In the genomic region with DNA sequence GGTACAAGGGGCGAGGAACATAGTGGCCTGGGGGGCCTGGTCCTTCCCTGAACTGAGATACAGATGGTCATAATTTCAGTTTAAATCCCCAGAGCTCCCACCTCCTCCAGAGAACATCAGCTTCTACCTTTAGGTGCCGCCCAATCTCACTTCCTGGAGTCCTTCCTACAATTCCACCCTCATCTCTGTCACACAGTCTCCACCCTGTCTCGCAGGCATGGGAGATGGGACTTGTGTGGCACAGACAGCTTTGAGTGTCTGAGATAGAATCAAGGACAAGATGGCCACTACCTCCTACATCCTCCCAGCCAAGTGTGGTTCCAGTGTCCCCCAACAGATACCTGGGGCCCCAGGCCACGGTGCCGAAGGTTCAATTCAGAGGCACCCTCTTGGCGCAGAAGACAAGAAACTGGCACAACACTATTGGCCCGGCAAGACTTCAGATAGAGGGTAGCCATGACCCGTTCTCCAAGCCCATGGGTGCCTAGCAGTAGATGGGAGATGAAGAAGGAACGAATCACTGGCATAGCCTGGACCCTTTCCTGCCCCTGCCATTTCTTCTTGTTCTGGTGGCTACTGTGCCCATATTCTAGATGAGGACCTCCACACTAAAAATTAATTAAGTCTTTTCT, we compare ENCODE assay signal across 12 mouse cellular contexts. TPM values are rescaled to one million over a fixed set of nuclear protein-coding genes. Genes with fewer than 3 reads are reported as not detected.
DNase-seq lines count a peak whose midpoint lies in the region; ATAC-seq lines count a peak whose summit lies in the region.
"Had no signal": no experiment of that assay in that cellular context is flagged by ENCODE, and none has a peak within 500 bp of the region (broad histone marks: within the 10 kb centered on the region; RNA-seq: fewer than 3 reads in every experiment).

No protein-coding gene starts in this region.

- no peak overlapping the region for H3K27ac ChIP-seq in heart, embryonic 16.5 days (ENCODE audit: low read length)
- no peak overlapping the region for H3K27ac ChIP-seq in neural tube, embryonic 12.5 days
- H3K27ac ChIP-seq in limb, embryonic 10.5 days: peak overlapping the region; percentile 78; the same call in 1 of the 2 replicates

- no peak overlapping the region for H3K4me3 ChIP-seq in heart, embryonic 16.5 days (ENCODE audit: low read length)
- no peak overlapping the region for H3K4me3 ChIP-seq in neural tube, embryonic 12.5 days
- H3K4me3 ChIP-seq in limb, embryonic 10.5 days: 0 out of 2 replicates have a peak overlapping the region, but pooled peaks have one; percentile 30
- H3K4me3 ChIP-seq: erythroblast, embryonic 14.5 days had no signal

- no peak for DNase-seq in heart, adult 8-10 months (ENCODE audit: low spot score)
- no peak for DNase-seq in neural tube, embryonic 10.5 days (ENCODE audit: extremely low spot score, low spot score)
- no peak for DNase-seq in limb, embryonic 10.5 days (ENCODE audit: low spot score)
- no peak for DNase-seq in c-Kit-positive CD71-positive TER-119-positive erythroid progenitor cells, embryonic 14.5 days (ENCODE audit: low spot score)
- DNase-seq: cerebellum, postnatal 14 days; lung, postnatal 4 days; right cerebral cortex, postnatal 14 days had no signal

- WGBS in heart, embryonic 16.5 days: 72% methylated on average over 9 of the region's 9 CpGs
- 70% methylated on average over 9 of the region's 9 CpGs for WGBS in neural tube, embryonic 12.5 days
- 64% methylated on average over 9 of the region's 9 CpGs for WGBS in limb, embryonic 10.5 days

- H3K4me1 ChIP-seq in heart, embryonic 16.5 days (ENCODE audit: control insufficient read depth, insufficient read depth, low read length): peaks cover 30% of the 10 kb centered on the region
- H3K4me1 ChIP-seq in neural tube, embryonic 12.5 days: peaks cover 38% of the 10 kb centered on the region
- H3K4me1 ChIP-seq in limb, embryonic 10.5 days: peaks cover 47% of the 10 kb centered on the region

- H3K27me3 ChIP-seq in heart, embryonic 16.5 days (ENCODE audit: control insufficient read depth, insufficient read depth, low read length): peaks cover 7% of the 10 kb centered on the region; the same call in 1 of the 2 replicates
- H3K27me3 ChIP-seq in neural tube, embryonic 12.5 days (replicated peaks): peaks cover 25% of the 10 kb centered on the region
- H3K27me3 ChIP-seq in limb, embryonic 10.5 days (ENCODE audit: low read depth, poor library complexity, severe bottlenecking): peaks cover 57% of the 10 kb centered on the region

- H3K9ac ChIP-seq in heart, embryonic 16.5 days (ENCODE audit: low read length): no peak overlapping the region
- no peak overlapping the region for H3K9ac ChIP-seq in neural tube, embryonic 12.5 days

- H3K36me3 ChIP-seq in heart, embryonic 16.5 days (ENCODE audit: control insufficient read depth, insufficient read depth): no peaks in the 10 kb centered on the region
- H3K36me3 ChIP-seq in neural tube, embryonic 12.5 days: no peaks in the 10 kb centered on the region
- H3K36me3 ChIP-seq in limb, embryonic 10.5 days: no peaks in the 10 kb centered on the region

- H3K4me2 ChIP-seq in heart, embryonic 16.5 days (ENCODE audit: low read depth, low read length): 0 out of 2 replicates have a peak overlapping the region, but pooled peaks have one; percentile 3
- peak overlapping the region; percentile 35 for H3K4me2 ChIP-seq in neural tube, embryonic 12.5 days (replicated peaks)

- ATAC-seq in heart, embryonic 16.5 days (replicated peaks; ENCODE audit: extremely low read depth, insufficient read depth, low FRiP score): no peak
- ATAC-seq in neural tube, embryonic 12.5 days (ENCODE audit: low FRiP score, low read depth): no peak
- no peak for ATAC-seq in megakaryocyte, adult 5-6 weeks (ENCODE audit: poor library complexity, severe bottlenecking)

- no peaks in the 10 kb centered on the region for H3K9me3 ChIP-seq in heart, embryonic 16.5 days (replicated peaks; ENCODE audit: control insufficient read depth, low read length)
- no peaks in the 10 kb centered on the region for H3K9me3 ChIP-seq in neural tube, embryonic 12.5 days
- H3K9me3 ChIP-seq in limb, embryonic 10.5 days (replicated peaks): no peaks in the 10 kb centered on the region

RNA-seq across cellular contexts. Expression of a gene that starts 1.5 kb away (rescaled TPM):
- 0.58 and 0.60 TPM in 2 replicates for polyA plus RNA-seq in heart, embryonic 16.5 days (2015; fragmentation: Nextera tagmentation; extraction: Ambion mirVana)
- total RNA-seq in heart, adult 8-10 months (2022): not detected
- polyA plus RNA-seq in neural tube, embryonic 12.5 days (2016; fragmentation: Nextera tagmentation; extraction: Ambion mirVana): 0.24 TPM in 2 replicates
- polyA plus RNA-seq in limb, embryonic 10.5 days (2016; fragmentation: Nextera tagmentation; extraction: Ambion mirVana): not detected in 2 replicates
- total RNA-seq in megakaryocyte, adult 5-6 weeks (2015): not detected in 2 replicates
- not detected in 2 replicates for total RNA-seq in megakaryocyte, adult 5-6 weeks (2017)
- total RNA-seq: neutrophil, adult 5-6 weeks had no signal

RNA-seq across cellular contexts. Expression of a gene that starts 2.2 kb away (rescaled TPM):
- polyA plus RNA-seq in heart, embryonic 16.5 days (2015; fragmentation: Nextera tagmentation; extraction: Ambion mirVana): 0.58 and 0.61 TPM in 2 replicates
- 1 to 10 TPM; 1.1 to 2.9 (median 2.0) TPM for total RNA-seq in heart, adult 8-10 months (2022)
- 0.75 and 0.96 TPM in 2 replicates for polyA plus RNA-seq in neural tube, embryonic 12.5 days (2016; fragmentation: Nextera tagmentation; extraction: Ambion mirVana)
- 0.08 TPM in 1 of 2 replicates, not detected in the other for polyA plus RNA-seq in limb, embryonic 10.5 days (2016; fragmentation: Nextera tagmentation; extraction: Ambion mirVana)
- total RNA-seq in megakaryocyte, adult 5-6 weeks (2015): not detected in 2 replicates
- total RNA-seq in megakaryocyte, adult 5-6 weeks (2017): not detected in 2 replicates
- total RNA-seq: neutrophil, adult 5-6 weeks had no signal
- polyA plus RNA-seq: erythroblast, embryonic 14.5 days had no signal

RNA-seq across cellular contexts. Expression of a gene that starts 23.5 kb away (rescaled TPM):
- 10.5 and 12.3 TPM in 2 replicates for polyA plus RNA-seq in heart, embryonic 16.5 days (2015; fragmentation: Nextera tagmentation; extraction: Ambion mirVana)
- 1 to 10 TPM; 1.8 to 6.4 (median 3.1) TPM for total RNA-seq in heart, adult 8-10 months (2022)
- 6.6 TPM in 2 replicates for polyA plus RNA-seq in neural tube, embryonic 12.5 days (2016; fragmentation: Nextera tagmentation; extraction: Ambion mirVana)
- polyA plus RNA-seq in limb, embryonic 10.5 days (2016; fragmentation: Nextera tagmentation; extraction: Ambion mirVana): 0.44 and 0.81 TPM in 2 replicates
- not detected in 2 replicates for total RNA-seq in megakaryocyte, adult 5-6 weeks (2015)
- total RNA-seq in megakaryocyte, adult 5-6 weeks (2017): 0.40 TPM in 1 of 2 replicates, not detected in the other
- polyA plus RNA-seq: erythroblast, embryonic 14.5 days had no signal

RNA-seq across cellular contexts. Expression of a gene that starts 28.6 kb away (rescaled TPM):
- 37.2 and 38.6 TPM in 2 replicates for polyA plus RNA-seq in heart, embryonic 16.5 days (2015; fragmentation: Nextera tagmentation; extraction: Ambion mirVana)
- total RNA-seq in heart, adult 8-10 months (2022): 10 to 100 TPM; 16.6 to 18.5 (median 17.6) TPM
- polyA plus RNA-seq in neural tube, embryonic 12.5 days (2016; fragmentation: Nextera tagmentation; extraction: Ambion mirVana): 62.7 and 71.0 TPM in 2 replicates
- 47.8 and 58.9 TPM in 2 replicates for polyA plus RNA-seq in limb, embryonic 10.5 days (2016; fragmentation: Nextera tagmentation; extraction: Ambion mirVana)
- total RNA-seq in megakaryocyte, adult 5-6 weeks (2015): 8.9 and 14.9 TPM in 2 replicates
- total RNA-seq in megakaryocyte, adult 5-6 weeks (2017): 19.1 and 29.2 TPM in 2 replicates

RNA-seq across cellular contexts. Expression of a gene that starts 51.0 kb away (rescaled TPM):
- 51.8 and 59.2 TPM in 2 replicates for polyA plus RNA-seq in heart, embryonic 16.5 days (2015; fragmentation: Nextera tagmentation; extraction: Ambion mirVana)
- 10 to 100 TPM; 26.0 to 37.0 (median 29.7) TPM for total RNA-seq in heart, adult 8-10 months (2022)
- polyA plus RNA-seq in neural tube, embryonic 12.5 days (2016; fragmentation: Nextera tagmentation; extraction: Ambion mirVana): 116 and 135 TPM in 2 replicates
- 78.2 and 89.8 TPM in 2 replicates for polyA plus RNA-seq in limb, embryonic 10.5 days (2016; fragmentation: Nextera tagmentation; extraction: Ambion mirVana)
- total RNA-seq in megakaryocyte, adult 5-6 weeks (2015): 19.2 and 27.7 TPM in 2 replicates
- total RNA-seq in megakaryocyte, adult 5-6 weeks (2017): 38.1 and 49.8 TPM in 2 replicates
